Mouse (Mus musculus): Measurements from ENCODE around the gene Nlrp3.

DNA sequence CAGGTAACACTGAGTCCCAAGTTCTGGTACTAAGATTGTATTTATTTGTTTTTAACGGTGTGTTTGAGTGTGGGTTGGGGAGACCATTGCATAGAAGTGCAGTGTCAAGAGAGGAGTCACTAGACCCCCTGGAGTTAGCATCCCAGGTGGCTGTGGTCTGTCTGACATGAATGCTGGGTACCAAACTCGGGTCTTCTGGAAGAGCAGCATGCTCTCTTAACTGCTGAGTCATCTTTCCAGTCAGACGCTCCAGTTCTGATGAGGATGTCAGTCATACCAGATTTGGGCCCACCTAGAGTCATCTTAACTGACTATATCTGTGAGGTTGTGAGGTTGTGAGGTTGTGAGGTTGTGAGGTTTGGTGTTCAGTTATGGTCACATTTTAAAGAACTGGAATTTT, 19.5 kb downstream of the Nlrp3 start:
- TF ChIP-seq CTCF (IDR thresholded peaks at IDR 0.05; ENCODE audit: low read depth) (no peak), EP300 (IDR thresholded peaks at IDR 0.05; ENCODE audit: low read depth) (no peak)

Measured in heart, postnatal 0 days (tissue).